Mouse (Mus musculus) ES-E14 (cell line): ENCODE measurements at regions not wholly inside any gene's neighbourhood (a gene's known extent, or its start where the extent isn't known, plus 50 kb on each side); places are given as distances from the start of the nearest gene placed in this dataset.

Experiments
- CHD2 ChIP-seq: IDR thresholded peaks from 2 replicates; pipeline ENCODE4 v1.6.1; 2014; ENCODE audit warnings: mild to moderate bottlenecking, low read depth, low read length, inconsistent platforms
- MAFK ChIP-seq: IDR thresholded peaks from 2 replicates; pipeline ENCODE4 v1.6.1; 2014; ENCODE audit warnings: mild to moderate bottlenecking, low read depth, low read length, inconsistent platforms; ENCODE audit not compliant: insufficient read depth
- ZC3H11A ChIP-seq: IDR thresholded peaks from 2 replicates; pipeline ENCODE4 v1.6.1; 2012; ENCODE audit warnings: low read depth, mild to moderate bottlenecking, inconsistent platforms, low read length, borderline replicate concordance
- ZNF384 ChIP-seq: IDR thresholded peaks from 2 replicates; pipeline ENCODE4 v1.6.1; 2012; ENCODE audit warnings: low read depth, low read length, inconsistent platforms

DNA sequence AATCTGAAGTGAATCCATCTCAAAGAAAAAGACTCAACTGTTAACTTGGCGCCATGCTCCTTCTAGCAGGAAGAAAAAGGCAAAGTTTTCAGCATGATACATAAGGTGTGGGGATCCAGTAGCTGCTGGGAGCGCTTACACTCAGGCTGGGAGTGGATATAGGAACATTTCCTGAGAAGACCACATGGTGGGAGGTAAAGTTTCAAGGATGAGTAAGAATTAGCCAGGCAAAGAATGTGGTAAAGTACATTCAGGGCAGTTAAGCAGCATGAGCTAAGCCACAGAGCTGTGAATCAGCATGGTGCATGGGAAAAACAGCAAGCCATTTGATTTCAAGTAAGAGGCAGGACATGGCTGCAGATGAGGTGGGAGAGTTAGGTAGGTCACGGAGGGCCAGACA, 226.3 kb downstream of the Rergl start:
- TF ChIP-seq ZNF384 = no peak
- TF ChIP-seq CHD2 = no peak
- TF ChIP-seq ZC3H11A = no peak
- TF ChIP-seq MAFK = no peak
